Mouse (Mus musculus) kidney, embryonic 16.5 days (tissue): ENCODE data around the gene Inka1. TPM values are rescaled to one million over a fixed set of nuclear protein-coding genes. Genes with fewer than 3 reads are reported as not detected.
"Not testable (repeated sequence)": the region's sequence is repeated elsewhere in the genome, so short reads cannot be mapped to it uniquely, and the experiment has no call there.

Experiments
- ATAC-seq: fragments of 200-750 bp; cut with Nextera tagmentation; 2 replicates; pipeline ENCODE4 v1.8.0; 2017; ENCODE audit warnings: moderate TSS enrichment; ENCODE audit not compliant: low FRiP score, low TSS enrichment
- H3K27ac ChIP-seq: fragments of 300-500 bp; sonication (generic); 2 replicates; pipeline ENCODE4 v1.5.1; 2014; ENCODE audit warnings: low read length
- H3K27me3 ChIP-seq: fragments of 300-500 bp; sonication (generic); 2 replicates; pipeline ENCODE4 v1.6.1; 2014; ENCODE audit warnings: low read length, control low read depth, mixed read lengths; ENCODE audit not compliant: insufficient read depth
- H3K36me3 ChIP-seq: fragments of 300-500 bp; sonication (generic); 2 replicates; pipeline ENCODE4 v1.6.1; 2014; ENCODE audit warnings: low read length, control low read depth, mixed read lengths; ENCODE audit not compliant: insufficient read depth
- H3K4me1 ChIP-seq: fragments of 300-500 bp; sonication (generic); 2 replicates; pipeline ENCODE4 v1.6.1; 2014; ENCODE audit warnings: low read length, control low read depth, mixed read lengths; ENCODE audit not compliant: insufficient read depth
- H3K4me2 ChIP-seq: fragments of 300-500 bp; sonication (generic); replicated peaks from 2 replicates; pipeline ENCODE4 v1.6.1; 2014; ENCODE audit warnings: low read depth, low read length
- H3K4me3 ChIP-seq: fragments of 300-500 bp; sonication (generic); 2 replicates; pipeline ENCODE4 v1.5.1; 2014; ENCODE audit warnings: mild to moderate bottlenecking, low read length
- H3K9ac ChIP-seq: fragments of 300-500 bp; sonication (generic); replicated peaks from 2 replicates; pipeline ENCODE4 v1.6.1; 2014; ENCODE audit warnings: low read length
- H3K9me3 ChIP-seq: fragments of 300-500 bp; sonication (generic); 2 replicates; pipeline ENCODE4 v1.6.1; 2016; ENCODE audit warnings: low read length, control low read depth
- WGBS: fragments of 180-500 bp; shearing (Covaris S2); extraction: QIAGEN DNeasy Blood & Tissue Kit; methylation state at CpG from one replicate; pipeline ENCODE4 v1.1.7; 2014; 5-methylcytosine and 5-hydroxymethylcytosine counted together
- polyA plus RNA-seq: library from polyadenylated mRNA; unstranded; fragments of >200 nt; fragmentation: Nextera tagmentation; extraction: Ambion mirVana; gene quantifications from 2 replicates; pipeline ENCODE4 v1.2.1, GENCODE M21; 2015

Gene Inka1
- polyA plus RNA-seq, result 68.0 and 79.4 TPM in 2 replicates

DNA sequence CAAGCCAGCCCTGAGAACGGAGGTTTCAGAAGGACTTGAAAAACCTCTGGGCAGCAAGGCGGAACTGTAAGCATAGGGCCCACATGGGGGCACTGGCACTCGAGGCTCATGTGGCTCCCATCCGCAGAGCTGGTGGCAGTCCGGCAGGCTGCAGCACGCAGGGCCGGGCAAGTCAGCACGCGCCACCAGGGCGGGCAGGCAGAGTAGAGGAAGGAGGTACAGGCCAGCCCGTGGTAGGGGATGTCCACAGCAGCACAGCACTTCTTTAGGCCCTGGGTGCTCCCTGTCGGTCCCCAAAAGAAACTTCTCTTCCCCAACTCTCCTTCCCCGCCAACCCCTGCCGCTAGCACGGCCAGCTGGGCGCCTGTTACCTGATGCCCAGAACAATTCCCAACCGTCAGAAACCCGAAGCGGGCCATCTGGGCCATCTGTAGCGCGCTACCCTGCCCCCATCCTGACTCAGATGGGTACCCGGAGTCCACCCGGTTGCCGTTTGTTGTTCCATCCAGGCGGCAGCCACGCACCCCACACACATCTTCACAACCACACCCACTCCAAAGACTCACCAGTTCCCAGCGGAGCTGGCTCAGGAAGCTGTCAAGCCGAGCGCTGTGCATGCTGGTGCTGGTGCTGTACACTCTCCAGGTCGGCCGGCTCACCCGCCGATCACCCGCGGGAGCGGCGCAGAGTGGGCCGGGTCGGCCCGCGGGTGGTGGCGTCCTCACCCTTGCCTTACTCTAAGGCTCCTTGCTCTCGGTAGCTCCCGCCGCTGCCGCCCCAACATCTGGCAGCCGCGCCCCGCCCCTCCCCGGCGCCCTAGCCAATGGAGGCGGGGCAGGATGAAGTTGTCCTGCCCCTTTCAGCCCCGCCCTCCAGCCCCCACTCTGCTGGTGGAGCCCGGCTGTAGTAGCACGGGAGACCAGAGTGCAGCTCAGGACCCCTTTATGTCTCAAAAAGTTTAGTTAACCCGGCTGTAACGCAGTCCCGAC is at the start of gene Inka1:
Gene Inka1 (minus strand): TSS at position 749 of the 989 bp plus-strand sequence.
- Histone ChIP-seq H3K4me1 (peaks cover 35% of the 10 kb centered on the region), H3K9me3 (no peaks in the 10 kb centered on the region), H3K9ac (peak within 1 kb of the TSS; percentile 68), H3K36me3 (no peaks in the 10 kb centered on the region), H3K27ac (peak within 1 kb of the TSS; percentile 99), H3K4me2 (peak within 1 kb of the TSS; percentile 58), H3K27me3 (no peaks in the 10 kb centered on the region; the same call in 1 of the 2 replicates), H3K4me3 (peak within 1 kb of the TSS; percentile 60)
- 0% methylated on average over 57 of the region's 58 CpGs for WGBS
- ATAC-seq, result peak; percentile 62

DNA sequence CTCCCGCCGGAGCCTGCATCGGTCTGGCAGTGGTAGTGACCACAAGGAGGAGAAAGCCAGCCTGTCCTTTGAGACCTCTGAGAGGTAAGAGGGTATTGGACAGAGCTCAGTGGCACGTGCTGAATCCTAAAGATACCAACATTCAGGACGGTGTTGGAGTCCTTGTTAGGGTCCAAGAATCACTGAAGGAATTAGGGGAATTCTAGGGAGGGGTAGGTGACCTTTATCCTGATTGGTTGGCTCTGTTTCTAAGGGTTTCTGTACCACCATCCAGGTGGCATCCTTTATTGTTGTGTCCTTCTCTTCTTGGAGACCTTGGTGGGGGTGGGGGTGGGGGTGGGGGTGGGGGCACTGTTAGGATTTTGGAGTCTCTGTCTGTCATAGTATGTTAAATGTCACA is 46.4 kb upstream of the Inka1 start:
- no peak for ATAC-seq
- WGBS, result 93% methylated on average over 5 of the region's 5 CpGs
- peaks cover 32% of the 10 kb centered on the region for H3K36me3 ChIP-seq
- no peak overlapping the region for H3K27ac ChIP-seq
- H3K4me2 ChIP-seq, result no peak overlapping the region
- no peak overlapping the region for H3K9ac ChIP-seq
- H3K27me3 ChIP-seq, result no peaks in the 10 kb centered on the region
- no peaks in the 10 kb centered on the region for H3K4me1 ChIP-seq
- H3K9me3 ChIP-seq, result no peaks in the 10 kb centered on the region
- H3K4me3 ChIP-seq, result no peak overlapping the region

DNA sequence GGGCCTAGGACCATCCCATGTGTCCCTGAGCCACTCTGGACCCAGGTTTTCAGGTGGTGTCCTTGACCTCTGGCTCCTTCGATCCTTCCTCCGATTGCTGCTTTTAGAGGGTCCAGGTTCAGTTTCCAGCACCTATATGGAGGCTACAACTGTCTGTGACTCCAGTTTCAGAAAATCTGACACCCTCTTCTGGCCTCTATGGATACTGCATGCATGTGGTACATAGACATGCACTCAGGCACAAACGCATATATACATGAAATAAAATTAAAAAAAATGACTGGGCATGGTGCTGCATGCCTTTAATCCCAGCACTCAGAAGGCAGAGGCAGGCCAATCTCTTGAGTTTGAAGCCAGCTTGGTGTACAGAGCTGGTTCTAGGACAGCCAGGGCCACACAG is 42.2 kb upstream of the Inka1 start:
- peaks cover 55% of the 10 kb centered on the region for H3K36me3 ChIP-seq
- no peak overlapping the region for H3K4me2 ChIP-seq
- ATAC-seq, result no peak
- H3K4me1 ChIP-seq, result no peaks in the 10 kb centered on the region
- no peaks in the 10 kb centered on the region for H3K27me3 ChIP-seq
- H3K4me3 ChIP-seq, result no peak overlapping the region
- H3K9ac ChIP-seq, result no peak overlapping the region
- no peaks in the 10 kb centered on the region for H3K9me3 ChIP-seq
- WGBS, result 94% methylated on average over 3 of the region's 3 CpGs
- H3K27ac ChIP-seq, result no peak overlapping the region

DNA sequence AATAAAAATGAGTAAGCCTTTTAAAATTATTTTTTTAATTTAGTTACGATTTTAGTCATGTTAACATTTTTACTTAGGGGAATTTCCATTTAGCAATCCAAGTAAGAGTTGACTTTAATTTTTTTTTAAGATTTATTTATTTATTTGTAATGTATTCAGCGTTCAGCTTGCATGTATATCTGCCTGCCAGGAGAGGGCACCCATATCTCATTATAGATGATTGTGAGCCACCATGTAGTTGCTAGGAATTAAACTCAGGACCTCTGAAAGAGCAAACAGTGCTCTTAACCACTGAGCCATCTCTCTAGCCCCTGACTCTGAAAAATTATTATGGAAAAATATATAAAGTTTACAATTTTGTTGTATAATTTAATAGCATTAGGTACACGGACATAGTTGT is 40.9 kb upstream of the Inka1 start:
- no peaks in the 10 kb centered on the region for H3K4me1 ChIP-seq
- no peaks in the 10 kb centered on the region for H3K27me3 ChIP-seq
- no peak overlapping the region for H3K9ac ChIP-seq
- H3K36me3 ChIP-seq, result peaks cover 45% of the 10 kb centered on the region
- no peak overlapping the region for H3K4me2 ChIP-seq
- WGBS, result 89% methylated on average over 3 of the region's 3 CpGs
- H3K4me3 ChIP-seq, result no peak overlapping the region
- ATAC-seq, result no peak
- no peaks in the 10 kb centered on the region for H3K9me3 ChIP-seq
- H3K27ac ChIP-seq, result no peak overlapping the region

DNA sequence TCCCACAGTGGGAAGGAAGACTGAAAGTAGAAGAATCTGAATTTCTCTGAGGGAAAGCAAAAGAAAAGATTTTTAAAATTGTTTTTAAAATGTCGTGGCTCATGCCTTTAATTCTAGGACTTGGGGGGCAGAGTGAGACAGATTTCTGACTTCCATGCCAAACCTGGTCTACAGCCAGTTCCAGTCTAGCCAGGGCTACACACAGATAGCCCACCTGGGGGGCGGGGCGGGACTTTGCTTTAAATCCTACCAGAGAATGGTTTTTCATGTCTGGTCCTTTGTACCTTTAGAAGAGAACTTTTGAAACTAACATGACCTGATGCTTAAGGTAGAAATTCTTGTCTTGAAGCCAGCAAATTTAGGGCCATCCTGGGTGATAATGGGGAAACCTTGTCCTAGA is 37.5 kb upstream of the Inka1 start:
- H3K27ac ChIP-seq, result no peak overlapping the region
- no peaks in the 10 kb centered on the region for H3K4me1 ChIP-seq
- 95% methylated on average over 3 of the region's 3 CpGs for WGBS
- H3K36me3 ChIP-seq, result peaks cover 39% of the 10 kb centered on the region
- no peak overlapping the region for H3K9ac ChIP-seq
- no peaks in the 10 kb centered on the region for H3K27me3 ChIP-seq
- ATAC-seq, result no peak
- no peak overlapping the region for H3K4me2 ChIP-seq
- H3K4me3 ChIP-seq, result no peak overlapping the region
- no peaks in the 10 kb centered on the region for H3K9me3 ChIP-seq

DNA sequence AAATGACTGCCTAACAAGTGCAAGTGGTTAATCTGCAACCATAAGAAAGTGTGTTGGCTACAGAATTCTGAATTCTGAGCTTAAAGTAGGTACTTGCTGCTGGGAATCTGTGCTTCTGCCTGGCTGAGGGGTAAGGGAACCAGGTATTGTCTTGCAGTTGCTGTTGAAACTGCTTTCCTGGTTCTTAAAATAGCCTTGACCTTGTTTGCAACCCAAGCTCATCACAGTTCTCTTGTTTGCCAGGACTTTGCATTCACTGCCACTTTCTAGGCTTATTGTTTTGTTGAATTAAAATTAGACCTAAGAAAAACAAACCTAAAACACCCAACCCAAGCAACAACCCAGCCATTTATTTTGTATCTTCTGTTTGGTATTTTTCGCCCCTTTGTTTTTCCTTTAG is 35.1 kb upstream of the Inka1 start:
- H3K27me3 ChIP-seq, result no peaks in the 10 kb centered on the region
- no peak overlapping the region for H3K4me2 ChIP-seq
- no peaks in the 10 kb centered on the region for H3K4me1 ChIP-seq
- H3K4me3 ChIP-seq, result no peak overlapping the region
- ATAC-seq, result no peak
- H3K9ac ChIP-seq, result no peak overlapping the region
- no peaks in the 10 kb centered on the region for H3K9me3 ChIP-seq
- peaks cover 19% of the 10 kb centered on the region for H3K36me3 ChIP-seq
- no peak overlapping the region for H3K27ac ChIP-seq
- 93% methylated on average over 1 of the region's 1 CpGs for whole genome bisulfite sequencing

DNA sequence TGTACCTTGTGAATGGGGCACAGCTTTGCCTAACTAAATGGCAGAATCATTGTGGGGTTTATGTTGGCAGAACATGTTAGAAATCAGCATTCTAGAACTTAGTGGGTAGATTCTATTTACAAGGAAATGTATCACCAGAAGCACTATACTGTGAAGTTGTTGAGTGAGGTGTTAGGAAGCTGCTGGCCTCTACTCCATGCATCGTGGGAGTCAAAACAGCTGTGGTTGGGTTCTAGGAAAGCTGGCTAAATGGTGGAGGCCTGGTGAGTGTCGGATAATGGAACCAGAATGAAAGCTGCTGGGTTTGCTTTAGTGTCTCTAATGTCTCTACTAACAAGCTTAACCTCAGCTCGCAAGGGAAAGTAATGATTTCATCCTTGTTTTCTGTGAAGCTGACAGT is 31.4 kb upstream of the Inka1 start:
- Histone ChIP-seq H3K9me3 (no peaks in the 10 kb centered on the region), H3K9ac (no peak overlapping the region), H3K27me3 (no peaks in the 10 kb centered on the region), H3K27ac (no peak overlapping the region), H3K4me2 (no peak overlapping the region), H3K36me3 (peaks cover 9% of the 10 kb centered on the region; the same call in 1 of the 2 replicates), H3K4me3 (no peak overlapping the region), H3K4me1 (no peaks in the 10 kb centered on the region)
- ATAC-seq, result no peak
- WGBS, result 81% methylated on average over 3 of the region's 3 CpGs

DNA sequence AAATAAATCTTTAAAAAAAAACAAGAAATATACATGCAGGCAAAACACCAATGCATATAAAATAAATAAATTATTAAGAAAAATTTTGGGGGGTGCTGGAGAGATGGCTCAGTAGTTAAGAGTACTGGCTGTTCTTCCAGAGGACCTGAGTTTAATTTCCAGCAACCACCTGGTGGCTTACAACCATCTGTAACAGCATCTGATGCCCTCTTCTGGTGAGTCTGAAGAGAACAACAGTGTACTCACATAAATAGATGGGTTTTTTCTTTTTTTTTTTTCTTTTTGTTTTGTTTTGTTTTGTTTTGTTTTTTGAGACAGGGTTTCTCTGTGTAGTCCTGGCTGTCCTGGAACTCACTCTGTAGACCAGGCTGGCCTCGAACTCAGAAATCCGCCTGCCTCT is 27.9 kb upstream of the Inka1 start:
- H3K4me2 ChIP-seq, H3K9me3 ChIP-seq, H3K27ac ChIP-seq, H3K27me3 ChIP-seq, ATAC-seq, H3K36me3 ChIP-seq, H3K4me3 ChIP-seq, H3K9ac ChIP-seq, H3K4me1 ChIP-seq: not testable (repeated sequence)
- 97% methylated on average over 2 of the region's 2 CpGs for WGBS

DNA sequence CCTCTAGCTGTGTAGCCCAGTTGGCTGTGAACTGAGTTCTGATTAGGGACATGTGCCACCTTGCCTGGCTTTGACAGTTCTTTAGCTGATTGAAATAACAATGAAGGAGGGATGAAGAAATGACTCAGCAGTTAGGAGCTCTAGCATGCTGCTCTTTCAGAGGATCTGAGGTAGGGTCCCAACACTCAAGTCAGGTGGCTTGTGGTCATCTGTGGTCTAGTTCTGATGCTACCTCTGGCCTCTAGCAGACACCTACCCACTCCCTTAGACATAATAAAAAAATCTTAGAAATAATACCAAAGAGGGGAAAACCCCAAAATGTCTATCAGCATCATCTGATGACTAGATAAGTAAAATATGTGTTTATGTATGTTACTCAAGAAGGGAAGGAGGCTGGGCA is 24.7 kb upstream of the Inka1 start:
- Histone ChIP-seq H3K4me3 (no peak overlapping the region), H3K4me2 (no peak overlapping the region), H3K4me1 (no peaks in the 10 kb centered on the region), H3K9ac (no peak overlapping the region), H3K36me3 (peaks cover 6% of the 10 kb centered on the region; the same call in 1 of the 2 replicates), H3K9me3 (no peaks in the 10 kb centered on the region), H3K27ac (no peak overlapping the region), H3K27me3 (no peaks in the 10 kb centered on the region)
- no peak for ATAC-seq

DNA sequence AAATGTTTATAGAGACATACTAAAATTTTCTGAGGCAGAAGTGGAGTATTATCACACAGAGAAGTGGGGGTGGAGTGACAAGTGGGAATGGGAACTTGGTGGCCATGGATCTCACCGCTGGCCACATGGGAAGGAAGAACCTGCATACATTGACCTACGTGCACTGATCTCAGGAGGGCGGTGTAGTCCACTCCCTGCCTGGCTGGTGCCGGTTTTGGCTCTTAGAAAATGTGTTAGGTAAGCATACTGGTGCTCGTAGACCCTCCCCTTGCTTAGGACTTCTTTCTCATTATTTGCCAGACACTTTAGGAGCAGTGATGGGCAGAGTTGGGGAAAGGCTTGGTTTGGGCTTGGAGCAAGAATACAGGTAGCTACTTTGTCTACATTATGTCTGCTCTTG is 22.4 kb upstream of the Inka1 start:
- Histone ChIP-seq H3K4me3 (no peak overlapping the region), H3K4me1 (peaks cover 14% of the 10 kb centered on the region), H3K36me3 (peaks cover 6% of the 10 kb centered on the region; the same call in 1 of the 2 replicates), H3K9ac (no peak overlapping the region), H3K27ac (no peak overlapping the region), H3K4me2 (no peak overlapping the region), H3K27me3 (no peaks in the 10 kb centered on the region), H3K9me3 (no peaks in the 10 kb centered on the region)
- ATAC-seq, result no peak
- WGBS, result 89% methylated on average over 5 of the region's 5 CpGs
